Mouse (Mus musculus) intestine, postnatal 0 days (tissue): ENCODE measurements around the gene Plxnb3. TPM values are rescaled to one million over a fixed set of nuclear protein-coding genes. Genes with fewer than 3 reads are reported as not detected.
"Not testable (repeated sequence)": the region's sequence is repeated elsewhere in the genome, so short reads cannot be mapped to it uniquely, and the experiment has no call there.

Experiments
- ATAC-seq: fragments of 200-750 bp; cut with Nextera tagmentation; 2 replicates; pipeline ENCODE4 v1.8.0; 2017; ENCODE audit warnings: mild to moderate bottlenecking, moderate TSS enrichment, moderate library complexity
- H3K27ac ChIP-seq: fragments of 300-500 bp; sonication (generic); 2 replicates; pipeline ENCODE4 v1.5.1; 2014; ENCODE audit warnings: mild to moderate bottlenecking, low read depth, low read length, moderate library complexity
- H3K27me3 ChIP-seq: fragments of 300-500 bp; sonication (generic); replicated peaks from 2 replicates; pipeline ENCODE4 v1.6.1; 2014; ENCODE audit warnings: low read length, mixed read lengths; ENCODE audit not compliant: control insufficient read depth, insufficient read depth
- H3K36me3 ChIP-seq: fragments of 300-500 bp; sonication (generic); 2 replicates; pipeline ENCODE4 v1.6.1; 2014; ENCODE audit warnings: mild to moderate bottlenecking, moderate library complexity; ENCODE audit not compliant: control insufficient read depth, insufficient read depth
- H3K4me1 ChIP-seq: fragments of 300-500 bp; sonication (generic); replicated peaks from 2 replicates; pipeline ENCODE4 v1.6.1; 2014; ENCODE audit warnings: antibody characterized with exemption, low read length, mixed read lengths; ENCODE audit not compliant: control insufficient read depth, insufficient read depth
- H3K4me2 ChIP-seq: fragments of 300-500 bp; sonication (generic); replicated peaks from 2 replicates; pipeline ENCODE4 v1.6.1; 2014; ENCODE audit warnings: low read depth, mild to moderate bottlenecking, moderate library complexity
- H3K4me3 ChIP-seq: fragments of 300-500 bp; sonication (generic); 2 replicates; pipeline ENCODE4 v1.5.1; 2014; ENCODE audit warnings: low read depth, low read length
- H3K9ac ChIP-seq: fragments of 300-500 bp; sonication (generic); 2 replicates; pipeline ENCODE4 v1.6.1; 2014; ENCODE audit warnings: mild to moderate bottlenecking, low read depth, low read length
- H3K9me3 ChIP-seq: fragments of 300-500 bp; sonication (generic); 2 replicates; pipeline ENCODE4 v1.6.1; 2016; ENCODE audit warnings: mixed run types; ENCODE audit not compliant: control insufficient read depth
- CTCF ChIP-seq: sonication (generic); IDR thresholded peaks from 2 replicates; pipeline ENCODE4 v1.5.1; 2016; ENCODE audit warnings: low read depth, mild to moderate bottlenecking, control low read depth, antibody characterized with exemption, moderate library complexity
- WGBS: fragments of 180-500 bp; shearing (Covaris S2); extraction: QIAGEN DNeasy Blood & Tissue Kit; methylation state at CpG from one replicate; pipeline ENCODE4 v1.1.7; 2014; 5-methylcytosine and 5-hydroxymethylcytosine counted together
- polyA plus RNA-seq: library from polyadenylated mRNA; unstranded; fragments of >200 nt; fragmentation: Nextera tagmentation; extraction: Ambion mirVana; gene quantifications from 2 replicates; pipeline ENCODE4 v1.2.1, GENCODE M21; 2015

Gene Plxnb3
- polyA plus RNA-seq, 1 experiment from 2014 or later, result 0.27 TPM

GRCm38 (mm10) chrX:73718271-73718670 lies 38.6 kb upstream of the Plxnb3 start:
- H3K9ac ChIP-seq, result peak overlapping the region; percentile 58; the same call in 1 of the 2 replicates
- no peaks in the 10 kb centered on the region for H3K9me3 ChIP-seq
- H3K4me3 ChIP-seq, result peak overlapping the region; percentile 52; the same call in 1 of the 2 replicates
- TF ChIP-seq CTCF, result no peak
- H3K4me2 ChIP-seq, result peak overlapping the region; percentile 69
- WGBS, result 50% methylated on average over 3 of the region's 3 CpGs
- no peaks in the 10 kb centered on the region for H3K36me3 ChIP-seq
- H3K27me3 ChIP-seq, result no peaks in the 10 kb centered on the region
- peaks cover 5% of the 10 kb centered on the region; the same call in 1 of the 2 replicates for H3K4me1 ChIP-seq
- H3K27ac ChIP-seq, result peak overlapping the region; percentile 74
- ATAC-seq, result no peak

GRCm38 (mm10) chrX:73718686-73719362 lies 38.1 kb upstream of the Plxnb3 start:
- no peak for ATAC-seq
- WGBS, result 18% methylated on average over 5 of the region's 5 CpGs
- H3K9ac ChIP-seq, result 0 out of 2 replicates have a peak overlapping the region, but pooled peaks have one; percentile 58

GRCm38 (mm10) chrX:73730908-73731307 lies 26.0 kb upstream of the Plxnb3 start:
- H3K4me3 ChIP-seq, result no peak overlapping the region
- H3K36me3 ChIP-seq, result peaks cover 7% of the 10 kb centered on the region; the same call in 1 of the 2 replicates
- H3K4me1 ChIP-seq, result no peaks in the 10 kb centered on the region
- ATAC-seq, result peak; percentile 95
- no peak overlapping the region for H3K4me2 ChIP-seq
- no peaks in the 10 kb centered on the region for H3K9me3 ChIP-seq
- H3K27ac ChIP-seq, result 0 out of 2 replicates have a peak overlapping the region, but pooled peaks have one; percentile 28
- no peak overlapping the region for H3K9ac ChIP-seq
- H3K27me3 ChIP-seq, result no peaks in the 10 kb centered on the region
- TF ChIP-seq CTCF, result no peak
- WGBS, result 28% methylated on average over 1 of the region's 1 CpGs

More at GRCm38 (mm10) chrX:73718686-73719362, 38.1 kb upstream of the Plxnb3 start:
- Histone ChIP-seq H3K9me3 (no peaks in the 10 kb centered on the region), H3K36me3 (no peaks in the 10 kb centered on the region), H3K27me3 (no peaks in the 10 kb centered on the region), H3K4me2 (peak overlapping the region; percentile 69), H3K4me3 (peak overlapping the region; percentile 52; the same call in 1 of the 2 replicates), H3K4me1 (peaks cover 5% of the 10 kb centered on the region; the same call in 1 of the 2 replicates), H3K27ac (peak overlapping the region; percentile 74)
- no peak for TF ChIP-seq CTCF

- WGBS, result 100% methylated on average over 1 of the region's 1 CpGs
- no peak overlapping the region for H3K9ac ChIP-seq
Measured at GRCm38 (mm10) chrX:73738155-73738554, 18.7 kb upstream of the Plxnb3 start.

GRCm38 (mm10) chrX:73739151-73739550 lies 17.7 kb upstream of the Plxnb3 start:
- no peaks in the 10 kb centered on the region for H3K9me3 ChIP-seq
- no peak overlapping the region for H3K9ac ChIP-seq
- 0 out of 2 replicates have a peak, but pooled peaks cover 3% of the 10 kb centered on the region for H3K36me3 ChIP-seq
- H3K4me2 ChIP-seq, result no peak overlapping the region
- 69% methylated on average over 5 of the region's 5 CpGs for WGBS
- no peak overlapping the region for H3K4me3 ChIP-seq
- H3K27ac ChIP-seq, result no peak overlapping the region
- no peak for TF ChIP-seq CTCF
- no peaks in the 10 kb centered on the region for H3K27me3 ChIP-seq
- H3K4me1 ChIP-seq, result no peaks in the 10 kb centered on the region
- no peak for ATAC-seq

More at GRCm38 (mm10) chrX:73738155-73738554, 18.7 kb upstream of the Plxnb3 start:
- Histone ChIP-seq H3K4me2 (no peak overlapping the region), H3K27me3 (no peaks in the 10 kb centered on the region), H3K4me1 (no peaks in the 10 kb centered on the region), H3K4me3 (no peak overlapping the region), H3K9me3 (no peaks in the 10 kb centered on the region), H3K27ac (no peak overlapping the region), H3K36me3 (peaks cover 7% of the 10 kb centered on the region; the same call in 1 of the 2 replicates)
- ATAC-seq, result 0 out of 2 replicates have a peak, but pooled peaks have one; percentile 20
- TF ChIP-seq CTCF, result peak; percentile 41

GRCm38 (mm10) chrX:73739841-73740240 lies 17.0 kb upstream of the Plxnb3 start:
- not testable (repeated sequence) for H3K4me2 ChIP-seq, H3K9me3 ChIP-seq, H3K4me3 ChIP-seq, H3K27ac ChIP-seq, H3K36me3 ChIP-seq, H3K9ac ChIP-seq, H3K4me1 ChIP-seq, H3K27me3 ChIP-seq, ATAC-seq
- 93% methylated on average over 7 of the region's 7 CpGs for WGBS
